Mouse (Mus musculus) intestine, postnatal 0 days (tissue): Measurements from ENCODE around the gene Ywhab. TPM values are rescaled to one million over a fixed set of nuclear protein-coding genes. Genes with fewer than 3 reads are reported as not detected.

Source experiments
- ATAC-seq: fragments of 200-750 bp; cut with Nextera tagmentation; 2 replicates; pipeline ENCODE4 v1.8.0; 2017; ENCODE audit warnings: mild to moderate bottlenecking, moderate TSS enrichment, moderate library complexity
- H3K27ac ChIP-seq: fragments of 300-500 bp; sonication (generic); 2 replicates; pipeline ENCODE4 v1.5.1; 2014; ENCODE audit warnings: mild to moderate bottlenecking, low read depth, low read length, moderate library complexity
- H3K27me3 ChIP-seq: fragments of 300-500 bp; sonication (generic); replicated peaks from 2 replicates; pipeline ENCODE4 v1.6.1; 2014; ENCODE audit warnings: low read length, mixed read lengths; ENCODE audit not compliant: control insufficient read depth, insufficient read depth
- H3K36me3 ChIP-seq: fragments of 300-500 bp; sonication (generic); 2 replicates; pipeline ENCODE4 v1.6.1; 2014; ENCODE audit warnings: mild to moderate bottlenecking, moderate library complexity; ENCODE audit not compliant: control insufficient read depth, insufficient read depth
- H3K4me1 ChIP-seq: fragments of 300-500 bp; sonication (generic); replicated peaks from 2 replicates; pipeline ENCODE4 v1.6.1; 2014; ENCODE audit warnings: antibody characterized with exemption, low read length, mixed read lengths; ENCODE audit not compliant: control insufficient read depth, insufficient read depth
- H3K4me2 ChIP-seq: fragments of 300-500 bp; sonication (generic); replicated peaks from 2 replicates; pipeline ENCODE4 v1.6.1; 2014; ENCODE audit warnings: low read depth, mild to moderate bottlenecking, moderate library complexity
- H3K4me3 ChIP-seq: fragments of 300-500 bp; sonication (generic); 2 replicates; pipeline ENCODE4 v1.5.1; 2014; ENCODE audit warnings: low read depth, low read length
- H3K9ac ChIP-seq: fragments of 300-500 bp; sonication (generic); 2 replicates; pipeline ENCODE4 v1.6.1; 2014; ENCODE audit warnings: mild to moderate bottlenecking, low read depth, low read length
- H3K9me3 ChIP-seq: fragments of 300-500 bp; sonication (generic); 2 replicates; pipeline ENCODE4 v1.6.1; 2016; ENCODE audit warnings: mixed run types; ENCODE audit not compliant: control insufficient read depth
- CTCF ChIP-seq: sonication (generic); IDR thresholded peaks from 2 replicates; pipeline ENCODE4 v1.5.1; 2016; ENCODE audit warnings: low read depth, mild to moderate bottlenecking, control low read depth, antibody characterized with exemption, moderate library complexity
- WGBS: fragments of 180-500 bp; shearing (Covaris S2); extraction: QIAGEN DNeasy Blood & Tissue Kit; methylation state at CpG from one replicate; pipeline ENCODE4 v1.1.7; 2014; 5-methylcytosine and 5-hydroxymethylcytosine counted together
- polyA plus RNA-seq: library from polyadenylated mRNA; unstranded; fragments of >200 nt; fragmentation: Nextera tagmentation; extraction: Ambion mirVana; gene quantifications from 2 replicates; pipeline ENCODE4 v1.2.1, GENCODE M21; 2015

The Ywhab gene
- polyA plus RNA-seq, 1 experiment from 2014 or later: 180 TPM

- H3K36me3 ChIP-seq: peaks cover 70% of the 10 kb centered on the region
- no peak overlapping the region for H3K4me2 ChIP-seq
- H3K4me3 ChIP-seq: no peak overlapping the region
- no peaks in the 10 kb centered on the region for H3K27me3 ChIP-seq
- no peaks in the 10 kb centered on the region for H3K9me3 ChIP-seq
- no peaks in the 10 kb centered on the region for H3K4me1 ChIP-seq
- no peak for TF ChIP-seq CTCF
- no peak for ATAC-seq
- H3K9ac ChIP-seq: no peak overlapping the region
- H3K27ac ChIP-seq: no peak overlapping the region
- WGBS: 91% methylated on average over 8 of the region's 8 CpGs
Observed at GRCm38 (mm10) chr2:164054671-164055070, 59.9 kb downstream of the Ywhab start.

- 86% methylated on average over 8 of the region's 8 CpGs for WGBS
- Histone ChIP-seq H3K9ac (no peak overlapping the region), H3K4me1 (no peaks in the 10 kb centered on the region), H3K27me3 (no peaks in the 10 kb centered on the region), H3K27ac (no peak overlapping the region), H3K4me3 (no peak overlapping the region), H3K9me3 (no peaks in the 10 kb centered on the region), H3K4me2 (no peak overlapping the region), H3K36me3 (peaks cover 85% of the 10 kb centered on the region)
- ATAC-seq: no peak
- no peak for TF ChIP-seq CTCF
Observed at GRCm38 (mm10) chr2:164059634-164060235, 65.0 kb downstream of the Ywhab start.

Other genes with a start within 250 kb of the Ywhab start
- gene Ada, start 244.7 kb upstream of the Ywhab start, polyA plus RNA-seq: 78.2 and 81.3 TPM in 2 replicates
- not detected in 2 replicates for gene Ccn5, start 174.1 kb upstream of the Ywhab start, polyA plus RNA-seq
- not detected in 2 replicates for gene Kcnk15, start 141.3 kb upstream of the Ywhab start, polyA plus RNA-seq
- gene Rims4, start 76.3 kb upstream of the Ywhab start, polyA plus RNA-seq: 0.53 and 0.55 TPM in 2 replicates
- gene Pabpc1l, start 30.5 kb downstream of the Ywhab start, polyA plus RNA-seq: 0.88 and 0.94 TPM in 2 replicates
- gene Stk4, start 75.4 kb downstream of the Ywhab start, polyA plus RNA-seq: 12.1 and 12.2 TPM in 2 replicates
- gene Tomm34, start 76.2 kb downstream of the Ywhab start, polyA plus RNA-seq: 25.0 and 27.8 TPM in 2 replicates
- 0.07 and 0.21 TPM in 2 replicates for gene Kcns1, start 176.2 kb downstream of the Ywhab start, polyA plus RNA-seq
- gene Wfdc5, start 187.8 kb downstream of the Ywhab start, polyA plus RNA-seq: 0.44 TPM in 1 of 2 replicates, not detected in the other
- gene Wfdc12, start 195.6 kb downstream of the Ywhab start, polyA plus RNA-seq: not detected in 2 replicates
- gene Wfdc15a, start 205.2 kb downstream of the Ywhab start, polyA plus RNA-seq: not detected in 2 replicates
- 1.3 and 2.6 TPM in 2 replicates for gene Wfdc15b, start 226.7 kb downstream of the Ywhab start, polyA plus RNA-seq
- not detected in 2 replicates for gene Svs2, start 243.5 kb downstream of the Ywhab start, polyA plus RNA-seq